Mouse (Mus musculus): ENCODE data around the gene Rad23a. TPM values are rescaled to one million over a fixed set of nuclear protein-coding genes. Genes with fewer than 3 reads are reported as not detected.

The Rad23a gene
- polyA plus RNA-seq, 1 experiment = 169 TPM

DNA sequence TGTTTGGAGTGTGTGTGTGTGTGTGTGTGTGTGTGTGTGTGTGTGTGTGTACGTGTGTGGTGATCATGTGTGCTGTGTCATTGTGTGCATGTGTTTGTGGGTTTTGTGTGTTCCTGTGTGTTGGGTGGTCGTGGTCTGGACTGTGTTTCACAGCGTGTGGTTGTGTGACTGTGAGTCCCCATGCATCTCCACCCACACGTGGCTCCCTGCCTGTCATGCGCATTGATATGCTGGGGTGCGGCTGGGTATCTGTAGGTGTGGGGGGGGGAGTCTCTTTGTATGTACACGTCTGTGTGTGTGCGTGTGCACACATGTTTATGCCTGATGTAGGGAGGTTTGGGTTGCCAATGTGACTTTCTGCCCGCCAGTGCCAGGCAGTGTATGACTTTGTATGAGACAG lies 47.3 kb downstream of the Rad23a start:
- no peak for TF ChIP-seq POLR2A (IDR thresholded peaks at IDR 0.05; ENCODE audit: borderline replicate concordance, control insufficient read depth, low read depth, low read length)
- no peak for TF ChIP-seq CTCF (IDR thresholded peaks at IDR 0.05; ENCODE audit: control insufficient read depth, insufficient read depth, low read length)
- Histone ChIP-seq H3K4me1 (ENCODE audit: control insufficient read depth, insufficient read depth, low read length) (no peaks in the 10 kb centered on the region), H3K4me3 (replicated peaks; ENCODE audit: control insufficient read depth, low read depth, low read length) (no peak overlapping the region), H3K27ac (ENCODE audit: control insufficient read depth, insufficient read depth, low read depth, low read length, poor library complexity) (no peak overlapping the region)
- 74% methylated on average over 9 of the region's 9 CpGs for WGBS

DNA sequence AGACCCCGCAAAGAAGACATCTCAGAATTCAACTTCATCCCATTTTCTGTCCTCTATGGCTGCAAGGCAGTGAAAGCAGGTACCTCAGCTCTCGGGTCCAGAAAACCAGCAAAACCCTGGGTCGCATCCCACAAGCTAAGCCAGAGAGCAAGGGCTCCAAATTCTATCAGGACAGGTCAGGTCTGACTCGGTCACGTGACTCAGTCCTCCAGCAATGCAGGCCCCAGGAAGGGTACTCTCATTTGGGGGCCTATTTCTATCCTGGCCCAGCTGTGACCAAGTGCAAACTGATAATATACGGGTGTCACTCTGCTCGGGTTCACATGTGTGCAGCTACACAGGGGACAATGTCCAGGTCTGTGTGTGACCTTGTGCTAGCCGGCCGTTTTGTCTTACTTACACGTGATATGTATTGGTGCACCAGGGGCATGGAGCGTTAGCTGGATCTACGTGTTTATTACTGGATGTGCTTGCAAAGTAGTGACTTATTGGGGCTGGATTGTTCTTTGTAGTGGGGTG lies 48.0 kb downstream of the Rad23a start:
- TF ChIP-seq POLR2A (IDR thresholded peaks at IDR 0.05; ENCODE audit: borderline replicate concordance, control insufficient read depth, low read depth, low read length) = no peak
- no peak for TF ChIP-seq CTCF (IDR thresholded peaks at IDR 0.05; ENCODE audit: control insufficient read depth, insufficient read depth, low read length)

DNA sequence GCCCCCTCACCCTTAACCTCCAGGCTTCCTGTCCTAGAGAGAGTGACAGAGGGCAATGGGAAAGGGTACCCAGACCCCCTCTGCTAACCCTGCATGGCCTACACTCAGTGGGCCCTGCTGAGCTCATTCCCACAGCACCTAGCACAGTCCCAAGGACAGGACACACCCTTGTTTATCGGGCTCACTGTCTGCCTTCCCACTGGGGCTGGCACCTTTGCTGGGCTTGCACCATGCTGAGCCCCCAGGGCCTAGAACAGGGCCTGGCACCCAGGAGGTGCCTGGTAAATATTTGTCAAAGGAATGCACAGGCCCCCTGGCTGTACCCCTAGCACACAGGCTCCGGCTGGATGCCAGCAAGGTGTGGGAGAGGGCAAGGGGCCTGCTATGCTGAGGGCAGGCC lies 49.9 kb downstream of the Rad23a start:
- Histone ChIP-seq H3K27ac (ENCODE audit: control insufficient read depth, insufficient read depth, low read depth, low read length, poor library complexity) (no peak overlapping the region), H3K4me1 (ENCODE audit: control insufficient read depth, insufficient read depth, low read length) (no peaks in the 10 kb centered on the region), H3K4me3 (replicated peaks; ENCODE audit: control insufficient read depth, low read depth, low read length) (no peak overlapping the region)
- TF ChIP-seq CTCF (IDR thresholded peaks at IDR 0.05; ENCODE audit: control insufficient read depth, insufficient read depth, low read length) = no peak
- no peak for TF ChIP-seq POLR2A (IDR thresholded peaks at IDR 0.05; ENCODE audit: borderline replicate concordance, control insufficient read depth, low read depth, low read length)
- 77% methylated on average over 2 of the region's 2 CpGs for WGBS

More for the DNA sequence above, 48.0 kb downstream of the Rad23a start:
- H3K4me1 ChIP-seq (ENCODE audit: control insufficient read depth, insufficient read depth, low read length) = no peaks in the 10 kb centered on the region
- WGBS = 85% methylated on average over 12 of the region's 12 CpGs
- H3K27ac ChIP-seq (ENCODE audit: control insufficient read depth, insufficient read depth, low read depth, low read length, poor library complexity) = no peak overlapping the region
- no peak overlapping the region for H3K4me3 ChIP-seq (replicated peaks; ENCODE audit: control insufficient read depth, low read depth, low read length)

DNA sequence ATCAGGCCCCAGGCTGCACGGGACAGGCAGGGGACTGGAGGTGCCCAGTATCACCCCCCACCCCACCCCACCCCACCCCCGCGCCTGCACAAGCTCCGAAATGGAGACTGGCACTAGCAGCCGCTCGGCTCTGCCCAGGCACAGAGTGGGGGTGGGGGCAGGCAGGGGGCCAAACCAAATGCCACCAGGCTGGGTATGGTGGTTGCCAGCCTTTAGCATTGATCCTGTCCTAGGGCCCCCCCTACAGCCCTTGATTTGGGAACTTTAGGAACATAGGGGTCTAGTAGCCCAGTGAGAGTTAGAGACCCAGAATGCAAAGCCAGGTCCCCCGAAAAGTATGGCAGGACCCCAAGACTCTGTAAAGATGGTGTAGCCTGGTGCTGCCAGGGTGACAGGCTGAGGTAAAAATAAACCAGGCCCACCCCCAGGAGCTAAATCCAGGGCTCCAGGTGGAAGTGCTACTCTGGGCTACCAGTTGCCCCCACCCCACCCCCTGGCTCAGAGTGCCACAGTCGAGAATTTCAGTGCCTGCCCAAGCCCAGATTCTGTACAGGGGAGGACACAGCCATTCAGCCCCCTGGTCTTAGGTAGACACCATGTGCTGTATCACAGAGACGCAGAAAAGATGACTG lies 50.5 kb downstream of the Rad23a start:
- Histone ChIP-seq H3K4me1 (ENCODE audit: control insufficient read depth, insufficient read depth, low read length) (no peaks in the 10 kb centered on the region), H3K27ac (ENCODE audit: control insufficient read depth, insufficient read depth, low read depth, low read length, poor library complexity) (no peak overlapping the region), H3K4me3 (replicated peaks; ENCODE audit: control insufficient read depth, low read depth, low read length) (no peak overlapping the region)
- WGBS = 79% methylated on average over 9 of the region's 9 CpGs
- TF ChIP-seq POLR2A (IDR thresholded peaks at IDR 0.05; ENCODE audit: borderline replicate concordance, control insufficient read depth, low read depth, low read length) (no peak), CTCF (IDR thresholded peaks at IDR 0.05; ENCODE audit: control insufficient read depth, insufficient read depth, low read length) (no peak)

DNA sequence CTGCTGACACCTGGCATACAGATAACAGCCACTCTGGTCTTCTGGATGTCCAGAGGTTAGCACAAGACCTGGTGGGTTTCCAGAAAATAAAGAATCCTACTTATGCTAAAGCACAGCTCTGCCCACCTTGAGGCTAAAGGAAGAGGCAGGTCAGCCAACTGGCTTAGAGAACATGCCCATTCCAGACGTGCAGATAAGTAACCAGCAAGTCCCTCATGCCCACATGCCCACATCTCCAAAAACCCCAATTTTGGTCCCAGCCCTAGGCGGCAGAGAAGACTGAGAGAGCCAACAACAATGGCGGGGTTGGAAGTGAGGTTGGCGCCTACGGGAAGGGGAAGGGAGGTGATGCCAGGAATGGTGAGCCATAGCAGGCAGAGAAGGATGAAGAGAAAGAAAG lies 51.1 kb downstream of the Rad23a start:
- TF ChIP-seq CTCF (IDR thresholded peaks at IDR 0.05; ENCODE audit: control insufficient read depth, insufficient read depth, low read length) (no peak), POLR2A (IDR thresholded peaks at IDR 0.05; ENCODE audit: borderline replicate concordance, control insufficient read depth, low read depth, low read length) (no peak)
- Histone ChIP-seq H3K4me3 (replicated peaks; ENCODE audit: control insufficient read depth, low read depth, low read length) (no peak overlapping the region), H3K4me1 (ENCODE audit: control insufficient read depth, insufficient read depth, low read length) (no peaks in the 10 kb centered on the region), H3K27ac (ENCODE audit: control insufficient read depth, insufficient read depth, low read depth, low read length, poor library complexity) (no peak overlapping the region)
- 78% methylated on average over 5 of the region's 5 CpGs for WGBS

GRCm38 (mm10) chr8:84788896-84789295 lies 51.6 kb downstream of the Rad23a start:
- Histone ChIP-seq H3K27ac (ENCODE audit: control insufficient read depth, insufficient read depth, low read depth, low read length, poor library complexity) (no peak overlapping the region), H3K4me3 (replicated peaks; ENCODE audit: control insufficient read depth, low read depth, low read length) (no peak overlapping the region), H3K4me1 (ENCODE audit: control insufficient read depth, insufficient read depth, low read length) (no peaks in the 10 kb centered on the region)
- WGBS = 77% methylated on average over 11 of the region's 11 CpGs
- TF ChIP-seq CTCF (IDR thresholded peaks at IDR 0.05; ENCODE audit: control insufficient read depth, insufficient read depth, low read length) = no peak
- no peak for TF ChIP-seq POLR2A (IDR thresholded peaks at IDR 0.05; ENCODE audit: borderline replicate concordance, control insufficient read depth, low read depth, low read length)

GRCm38 (mm10) chr8:84787523-84788302 lies 52.8 kb downstream of the Rad23a start:
- TF ChIP-seq POLR2A (IDR thresholded peaks at IDR 0.05; ENCODE audit: borderline replicate concordance, control insufficient read depth, low read depth, low read length) (no peak), CTCF (IDR thresholded peaks at IDR 0.05; ENCODE audit: control insufficient read depth, insufficient read depth, low read length) (no peak)
- Histone ChIP-seq H3K27ac (ENCODE audit: control insufficient read depth, insufficient read depth, low read depth, low read length, poor library complexity) (no peak overlapping the region), H3K4me1 (ENCODE audit: control insufficient read depth, insufficient read depth, low read length) (no peaks in the 10 kb centered on the region), H3K4me3 (replicated peaks; ENCODE audit: control insufficient read depth, low read depth, low read length) (no peak overlapping the region)
- 87% methylated on average over 14 of the region's 14 CpGs for WGBS

- whole genome bisulfite sequencing = 91% methylated on average over 11 of the region's 11 CpGs
- no peaks in the 10 kb centered on the region for H3K4me1 ChIP-seq (ENCODE audit: control insufficient read depth, insufficient read depth, low read length)
- no peak overlapping the region for H3K27ac ChIP-seq (ENCODE audit: control insufficient read depth, insufficient read depth, low read depth, low read length, poor library complexity)
- TF ChIP-seq CTCF (IDR thresholded peaks at IDR 0.05; ENCODE audit: control insufficient read depth, insufficient read depth, low read length) (no peak), POLR2A (IDR thresholded peaks at IDR 0.05; ENCODE audit: borderline replicate concordance, control insufficient read depth, low read depth, low read length) (no peak)
- no peak overlapping the region for H3K4me3 ChIP-seq (replicated peaks; ENCODE audit: control insufficient read depth, low read depth, low read length)
Observed at GRCm38 (mm10) chr8:84786801-84787467, 53.5 kb downstream of the Rad23a start.

Measured in bone marrow, adult 2 months (tissue).